Mouse (Mus musculus) thymus, adult 2 months (tissue): ENCODE measurements around the gene Cfap97d2.

Experiments
- CTCF ChIP-seq: fragments of 200-500 bp; IDR thresholded peaks from 2 replicates; pipeline ENCODE4 v1.5.1; 2012; ENCODE audit warnings: mild to moderate bottlenecking, control low read depth, low read length, moderate library complexity, borderline replicate concordance; ENCODE audit not compliant: control insufficient read depth, poor library complexity, insufficient read depth; ENCODE audit errors: extremely low read depth
- POLR2A ChIP-seq: fragments of 200-500 bp; IDR thresholded peaks from 2 replicates; pipeline ENCODE4 v1.6.1; 2012; ENCODE audit warnings: mild to moderate bottlenecking, low read length, control low read depth, moderate library complexity; ENCODE audit not compliant: control insufficient read depth, poor library complexity, insufficient read depth; ENCODE audit errors: extremely low read depth

DNA sequence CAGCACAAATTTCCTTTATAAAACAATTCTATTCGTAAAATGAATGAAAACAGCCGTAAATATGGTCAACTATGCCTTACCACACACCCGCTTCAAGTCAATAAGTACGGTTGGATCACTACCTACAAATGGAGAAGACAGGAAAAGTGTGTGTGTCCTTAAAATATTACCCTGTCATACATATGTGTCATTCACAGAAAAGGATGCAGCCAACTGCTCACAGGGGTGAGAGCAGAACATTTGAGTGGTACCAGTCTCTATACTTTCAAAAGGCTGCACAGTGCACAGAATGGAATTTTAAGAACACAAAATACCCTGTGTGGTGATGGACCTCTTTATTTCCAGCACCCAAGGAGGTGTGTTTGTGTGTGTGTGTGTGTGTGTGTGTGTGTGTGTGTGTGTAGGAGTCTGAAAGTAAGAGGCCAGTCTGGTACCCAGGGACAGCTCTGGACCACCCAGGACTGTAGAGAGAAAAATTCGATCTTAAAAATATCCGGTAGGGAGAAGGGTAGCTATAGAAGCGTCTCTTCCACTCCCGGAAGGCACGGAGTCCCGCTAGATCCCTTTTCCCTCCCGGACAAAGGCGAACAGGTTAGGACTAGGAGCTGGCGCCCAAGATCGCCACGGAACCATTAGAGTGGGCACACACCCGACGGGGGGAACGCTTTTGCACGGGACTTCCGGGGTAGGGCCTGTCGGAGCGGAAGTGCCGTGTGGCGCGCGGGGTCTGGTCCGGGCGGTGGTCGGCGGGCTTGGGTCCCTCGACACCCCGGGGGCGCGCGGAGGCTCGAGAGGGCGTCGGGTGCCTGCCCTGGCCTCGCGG lies 51.5 kb downstream of the Cfap97d2 start, which contains the start of gene Cdc16:
- TF ChIP-seq POLR2A: peak; percentile 43; the same call in 1 of the 2 replicates
- no peak for TF ChIP-seq CTCF
